9 mouse cellular contexts compared by ENCODE assay signal in the genomic region with DNA sequence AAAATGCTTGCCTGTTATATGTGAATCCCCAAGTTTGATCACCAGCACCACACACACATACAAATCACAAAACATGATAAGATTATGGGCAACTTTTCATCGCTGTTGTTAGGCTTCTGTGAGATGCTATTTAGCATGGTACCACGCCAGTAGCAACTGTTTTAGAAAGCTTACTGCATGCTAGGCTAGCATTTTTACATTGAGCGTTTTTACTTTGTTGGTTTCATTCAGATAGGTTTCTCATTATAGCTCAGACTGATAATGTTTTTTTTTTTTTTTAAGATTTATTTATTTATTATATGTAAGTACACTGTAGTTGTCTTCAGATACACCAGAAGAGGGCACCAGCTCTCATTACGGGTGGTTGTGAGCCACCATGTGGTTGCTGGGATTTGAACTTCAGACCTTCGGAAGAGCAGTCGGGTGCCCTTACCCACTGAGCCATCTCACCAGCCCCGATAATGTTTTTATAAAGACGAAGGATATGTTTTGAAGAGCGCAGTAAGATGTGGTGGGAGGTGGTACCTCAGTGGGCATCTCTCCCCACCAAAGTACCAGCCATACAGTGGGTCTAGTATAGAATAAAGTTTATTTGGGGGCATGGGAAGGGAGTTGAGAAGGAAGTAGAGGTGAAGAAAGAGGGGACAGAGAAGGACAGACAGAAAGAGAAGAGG. TPM values are rescaled to one million over a fixed set of nuclear protein-coding genes. Genes with fewer than 3 reads are reported as not detected.
DNase-seq lines count a peak whose midpoint lies in the region; ATAC-seq and TF ChIP-seq lines count a peak whose summit lies in the region.
"Had no signal": no experiment of that assay in that cellular context is flagged by ENCODE, and none has a peak within 500 bp of the region (broad histone marks: within the 10 kb centered on the region; RNA-seq: fewer than 3 reads in every experiment).

No protein-coding gene starts in this region.

- H3K36me3 ChIP-seq in heart, embryonic 16.5 days (ENCODE audit: control insufficient read depth, insufficient read depth) = peaks cover 42% of the 10 kb centered on the region
- H3K36me3 ChIP-seq in hindbrain, embryonic 14.5 days (replicated peaks; ENCODE audit: control insufficient read depth, insufficient read depth) = peaks cover 61% of the 10 kb centered on the region
- peaks cover 56% of the 10 kb centered on the region for H3K36me3 ChIP-seq in midbrain, embryonic 12.5 days

- no peaks in the 10 kb centered on the region for H3K9me3 ChIP-seq in heart, embryonic 16.5 days (replicated peaks; ENCODE audit: control insufficient read depth, low read length)
- H3K9me3 ChIP-seq in hindbrain, embryonic 14.5 days (ENCODE audit: control insufficient read depth, low read length) = no peaks in the 10 kb centered on the region
- H3K9me3 ChIP-seq in midbrain, embryonic 12.5 days = no peaks in the 10 kb centered on the region

- H3K4me1 ChIP-seq in heart, embryonic 16.5 days (ENCODE audit: control insufficient read depth, insufficient read depth, low read length) = peaks cover 4% of the 10 kb centered on the region
- peaks cover 4% of the 10 kb centered on the region; the same call in 1 of the 2 replicates for H3K4me1 ChIP-seq in bone marrow macrophage, adult 2 months (ENCODE audit: control insufficient read depth, insufficient read depth, low read length)
- peaks cover 4% of the 10 kb centered on the region for H3K4me1 ChIP-seq in hindbrain, embryonic 14.5 days (replicated peaks; ENCODE audit: control insufficient read depth, insufficient read depth, low read length)
- H3K4me1 ChIP-seq in midbrain, embryonic 12.5 days = peaks cover 12% of the 10 kb centered on the region

- no peak for DNase-seq in heart, adult 8-10 months (ENCODE audit: low spot score)
- DNase-seq in hindbrain, embryonic 14.5 days (ENCODE audit: low spot score) = no peak
- DNase-seq in frontal cortex, postnatal 10 days (ENCODE audit: low spot score in 2 of 2) = no peak
- DNase-seq in frontal cortex, postnatal 36 days (ENCODE audit: low spot score in 2 of 2) = no peak
- no peak for DNase-seq in cerebellum, adult 9-10 months

- H3K9ac ChIP-seq in heart, embryonic 16.5 days (ENCODE audit: low read length) = peak overlapping the region; percentile 76
- peak overlapping the region; percentile 67 for H3K9ac ChIP-seq in hindbrain, embryonic 14.5 days
- peak overlapping the region; percentile 76 for H3K9ac ChIP-seq in midbrain, embryonic 12.5 days (replicated peaks)

- H3K27ac ChIP-seq in heart, embryonic 16.5 days (ENCODE audit: low read length) = no peak overlapping the region
- H3K27ac ChIP-seq in bone marrow macrophage, adult 2 months (ENCODE audit: insufficient read depth, low read depth, low read length) = no peak overlapping the region; the same call in 1 of the 2 replicates
- H3K27ac ChIP-seq in hindbrain, embryonic 14.5 days = no peak overlapping the region
- H3K27ac ChIP-seq in midbrain, embryonic 12.5 days (replicated peaks) = no peak overlapping the region

- ATAC-seq in heart, embryonic 16.5 days (replicated peaks; ENCODE audit: extremely low read depth, insufficient read depth, low FRiP score) = no peak
- ATAC-seq in hindbrain, embryonic 14.5 days (ENCODE audit: low FRiP score) = no peak
- no peak for ATAC-seq in midbrain, embryonic 12.5 days (ENCODE audit: low FRiP score, low read depth)

- WGBS in heart, embryonic 16.5 days = 61% methylated on average over 9 of the region's 9 CpGs
- 73% methylated on average over 9 of the region's 9 CpGs for WGBS in hindbrain, embryonic 14.5 days
- WGBS in midbrain, embryonic 12.5 days = 69% methylated on average over 9 of the region's 9 CpGs

- H3K27me3 ChIP-seq in heart, embryonic 16.5 days (ENCODE audit: control insufficient read depth, insufficient read depth, low read length) = no peaks in the 10 kb centered on the region
- no peaks in the 10 kb centered on the region for H3K27me3 ChIP-seq in hindbrain, embryonic 14.5 days (ENCODE audit: control insufficient read depth, insufficient read depth, low read length)
- H3K27me3 ChIP-seq in midbrain, embryonic 12.5 days = no peaks in the 10 kb centered on the region

- no peak for TF ChIP-seq POLR2A in bone marrow macrophage, adult 2 months (IDR thresholded peaks at IDR 0.05; ENCODE audit: borderline replicate concordance, low read depth, low read length)

- TF ChIP-seq CTCF in bone marrow macrophage, adult 2 months (IDR thresholded peaks at IDR 0.05; ENCODE audit: low read depth, low read length) = no peak

- peak overlapping the region; percentile 84 for H3K4me2 ChIP-seq in heart, embryonic 16.5 days (ENCODE audit: low read depth, low read length)
- H3K4me2 ChIP-seq in hindbrain, embryonic 14.5 days (replicated peaks) = peak overlapping the region; percentile 80
- peak overlapping the region; percentile 93 for H3K4me2 ChIP-seq in midbrain, embryonic 12.5 days (replicated peaks)

- peak overlapping the region; percentile 73 for H3K4me3 ChIP-seq in heart, embryonic 16.5 days (ENCODE audit: low read length)
- H3K4me3 ChIP-seq in bone marrow macrophage, adult 2 months (ENCODE audit: insufficient read depth, low read length) = peak overlapping the region; percentile 67
- H3K4me3 ChIP-seq in hindbrain, embryonic 14.5 days (replicated peaks; ENCODE audit: low read length) = peak overlapping the region; percentile 52
- peak overlapping the region; percentile 77 for H3K4me3 ChIP-seq in midbrain, embryonic 12.5 days

RNA-seq across cellular contexts. Expression of a gene that starts 1.1 kb away (rescaled TPM):
- 66.1 and 68.4 TPM in 2 replicates for polyA plus RNA-seq in heart, embryonic 16.5 days (2015; fragmentation: Nextera tagmentation; extraction: Ambion mirVana)
- 10 to 100 TPM; 73.5 to 80.6 (median 77.1) TPM for total RNA-seq in heart, adult 8-10 months (2022)
- 139 and 147 TPM in 2 replicates for polyA plus RNA-seq in bone marrow macrophage, adult 2 months (2012; ENCODE audit: insufficient read depth, insufficient read length, missing spikeins)
- 50.0 and 53.5 TPM in 2 replicates for polyA plus RNA-seq in hindbrain, embryonic 14.5 days (2014; fragmentation: Nextera tagmentation; extraction: Ambion mirVana)
- polyA plus RNA-seq in midbrain, embryonic 12.5 days (2016; fragmentation: Nextera tagmentation; extraction: Ambion mirVana) = 73.5 and 77.8 TPM in 2 replicates

RNA-seq across cellular contexts. Expression of a gene that starts 9.7 kb away (rescaled TPM):
- 29.2 and 29.4 TPM in 2 replicates for polyA plus RNA-seq in heart, embryonic 16.5 days (2015; fragmentation: Nextera tagmentation; extraction: Ambion mirVana)
- total RNA-seq in heart, adult 8-10 months (2022) = 1 to 10 TPM; 9.0 to 9.8 (median 9.7) TPM
- polyA plus RNA-seq in bone marrow macrophage, adult 2 months (2012; ENCODE audit: insufficient read depth, insufficient read length, missing spikeins) = 22.0 and 22.3 TPM in 2 replicates
- 17.0 and 18.5 TPM in 2 replicates for polyA plus RNA-seq in hindbrain, embryonic 14.5 days (2014; fragmentation: Nextera tagmentation; extraction: Ambion mirVana)
- 78.7 and 79.0 TPM in 2 replicates for polyA plus RNA-seq in midbrain, embryonic 12.5 days (2016; fragmentation: Nextera tagmentation; extraction: Ambion mirVana)

RNA-seq across cellular contexts. Expression of a gene that starts 10.1 kb away (rescaled TPM):
- 14.0 and 15.1 TPM in 2 replicates for polyA plus RNA-seq in heart, embryonic 16.5 days (2015; fragmentation: Nextera tagmentation; extraction: Ambion mirVana)
- total RNA-seq in heart, adult 8-10 months (2022) = 1 to 10 TPM; 4.6 to 6.7 (median 5.3) TPM
- 17.8 and 23.3 TPM in 2 replicates for polyA plus RNA-seq in bone marrow macrophage, adult 2 months (2012; ENCODE audit: insufficient read depth, insufficient read length, missing spikeins)
- polyA plus RNA-seq in hindbrain, embryonic 14.5 days (2014; fragmentation: Nextera tagmentation; extraction: Ambion mirVana) = 15.8 and 18.1 TPM in 2 replicates
- 23.5 and 24.2 TPM in 2 replicates for polyA plus RNA-seq in midbrain, embryonic 12.5 days (2016; fragmentation: Nextera tagmentation; extraction: Ambion mirVana)

RNA-seq across cellular contexts. Expression of a gene that starts 14.3 kb away (rescaled TPM):
- polyA plus RNA-seq in heart, embryonic 16.5 days (2015; fragmentation: Nextera tagmentation; extraction: Ambion mirVana) = 74.3 and 134 TPM in 2 replicates
- total RNA-seq in heart, adult 8-10 months (2022) = 100 to 1,000 TPM; 109 to 118 (median 117) TPM
- polyA plus RNA-seq in bone marrow macrophage, adult 2 months (2012; ENCODE audit: insufficient read depth, insufficient read length, missing spikeins) = 170 and 180 TPM in 2 replicates
- 163 and 179 TPM in 2 replicates for polyA plus RNA-seq in hindbrain, embryonic 14.5 days (2014; fragmentation: Nextera tagmentation; extraction: Ambion mirVana)
- polyA plus RNA-seq in midbrain, embryonic 12.5 days (2016; fragmentation: Nextera tagmentation; extraction: Ambion mirVana) = 233 and 243 TPM in 2 replicates

RNA-seq across cellular contexts. Expression of a gene that starts 28.1 kb away (rescaled TPM):
- polyA plus RNA-seq in heart, embryonic 16.5 days (2015; fragmentation: Nextera tagmentation; extraction: Ambion mirVana) = 7.8 and 10.1 TPM in 2 replicates
- total RNA-seq in heart, adult 8-10 months (2022) = not detected
- not detected in 2 replicates for polyA plus RNA-seq in bone marrow macrophage, adult 2 months (2012; ENCODE audit: insufficient read depth, insufficient read length, missing spikeins)
- polyA plus RNA-seq in hindbrain, embryonic 14.5 days (2014; fragmentation: Nextera tagmentation; extraction: Ambion mirVana) = 48.7 and 56.4 TPM in 2 replicates
- 291 and 335 TPM in 2 replicates for polyA plus RNA-seq in midbrain, embryonic 12.5 days (2016; fragmentation: Nextera tagmentation; extraction: Ambion mirVana)
- total RNA-seq: monocyte, adult 5-6 weeks had no signal
